Mouse (Mus musculus): ENCODE results near the gene Nipal4. TPM values are rescaled to one million over a fixed set of nuclear protein-coding genes. Genes with fewer than 3 reads are reported as not detected.

Gene Nipal4
- polyA plus RNA-seq, 1 experiment from 2014 or later = 0.40 TPM

- no peak overlapping the region for H3K4me3 ChIP-seq
- 95% methylated on average over 1 of the region's 1 CpGs for WGBS
- H3K4me1 ChIP-seq = peaks cover 8% of the 10 kb centered on the region; the same call in 1 of the 2 replicates
- no peak for ATAC-seq
- H3K9me3 ChIP-seq (replicated peaks) = no peaks in the 10 kb centered on the region
- H3K27me3 ChIP-seq = no peaks in the 10 kb centered on the region
- no peak overlapping the region for H3K27ac ChIP-seq
- H3K4me2 ChIP-seq = no peak overlapping the region
- no peaks in the 10 kb centered on the region for H3K36me3 ChIP-seq (ENCODE audit: poor library complexity, severe bottlenecking)
- no peak overlapping the region for H3K9ac ChIP-seq
These were observed 59.3 kb downstream of the Nipal4 start for GRCm38 (mm10) chr11:46107046-46107445.

- Histone ChIP-seq H3K27ac (no peak overlapping the region), H3K9me3 (replicated peaks) (no peaks in the 10 kb centered on the region), H3K4me1 (no peaks in the 10 kb centered on the region), H3K4me3 (no peak overlapping the region), H3K27me3 (no peaks in the 10 kb centered on the region), H3K4me2 (no peak overlapping the region), H3K9ac (no peak overlapping the region), H3K36me3 (ENCODE audit: poor library complexity, severe bottlenecking) (peaks cover 17% of the 10 kb centered on the region)
- 90% methylated on average over 6 of the region's 6 CpGs for WGBS
- ATAC-seq = no peak
These were observed 64.2 kb downstream of the Nipal4 start for GRCm38 (mm10) chr11:46102107-46102506.

Small RNA genes lying within 50 kb of the gene (microRNA-seq; reads per million reads assigned to microRNA genes)
- gene Mir7239 (not detected), gene Mir8100 (not detected)

Other genes starting within 250 kb of the Nipal4 start
- 8.7 and 8.8 TPM in 2 replicates for gene Lsm11, start 221.6 kb downstream of the Nipal4 start, polyA plus RNA-seq (2015; fragmentation: Nextera tagmentation; extraction: Ambion mirVana)
- gene Thg1l, start 211.0 kb downstream of the Nipal4 start, polyA plus RNA-seq (2015; fragmentation: Nextera tagmentation; extraction: Ambion mirVana) = 10.5 and 11.6 TPM in 2 replicates
- gene Sox30, start 186.2 kb downstream of the Nipal4 start, polyA plus RNA-seq (2015; fragmentation: Nextera tagmentation; extraction: Ambion mirVana) = not detected in 2 replicates
- gene Gm12166, start 114.2 kb downstream of the Nipal4 start, polyA plus RNA-seq (2015; fragmentation: Nextera tagmentation; extraction: Ambion mirVana) = 2.6 and 4.3 TPM in 2 replicates
- gene Adam19, start 110.5 kb downstream of the Nipal4 start, polyA plus RNA-seq (2015; fragmentation: Nextera tagmentation; extraction: Ambion mirVana) = 6.2 and 7.2 TPM in 2 replicates
- 2.2 and 2.5 TPM in 2 replicates for gene Fndc9, start 69.0 kb upstream of the Nipal4 start, polyA plus RNA-seq (2015; fragmentation: Nextera tagmentation; extraction: Ambion mirVana)
- gene Cyfip2, start 146.4 kb upstream of the Nipal4 start, polyA plus RNA-seq (2015; fragmentation: Nextera tagmentation; extraction: Ambion mirVana) = 55.9 and 59.8 TPM in 2 replicates
- gene Itk, start 223.0 kb upstream of the Nipal4 start, polyA plus RNA-seq (2015; fragmentation: Nextera tagmentation; extraction: Ambion mirVana) = not detected in 2 replicates
- not detected in 2 replicates for gene Fam71b, start 230.1 kb upstream of the Nipal4 start, polyA plus RNA-seq (2015; fragmentation: Nextera tagmentation; extraction: Ambion mirVana)